Comparison of ENCODE assay signal across 27 mouse cellular contexts in genomic region chr2:77099814-77100213, GRCm38 (mm10).
"Had no signal": no experiment of that assay in that cellular context is flagged by ENCODE, and none has a peak within 500 bp of the region (broad histone marks: within the 10 kb centered on the region; RNA-seq: fewer than 3 reads in every experiment).

No protein-coding gene starts in this region.

- ATAC-seq: forebrain, embryonic 13.5 days; forebrain, embryonic 14.5 days; forebrain, embryonic 15.5 days; forebrain, embryonic 16.5 days; forebrain, postnatal 0 days had no signal

- H3K9me3 ChIP-seq: embryonic facial prominence, embryonic 10.5 days; embryonic facial prominence, embryonic 12.5 days; embryonic facial prominence, embryonic 13.5 days; embryonic facial prominence, embryonic 15.5 days; forebrain, embryonic 10.5 days; forebrain, embryonic 12.5 days; forebrain, embryonic 13.5 days; forebrain, embryonic 15.5 days had no signal

- DNase-seq: cerebellum, adult 2 months; cerebellum, adult 8-10 months; cerebellum, adult 9-10 months; cerebellum, adult 9-11 months; cerebellum, postnatal 10 days; cerebellum, postnatal 14 days; cerebellum, postnatal 25 days; cerebellum, postnatal 36 days; embryo, embryonic 11 days; forebrain, postnatal 0 days; gastrocnemius, adult 2 months; gastrocnemius, postnatal 10 days; gastrocnemius, postnatal 14 days; gastrocnemius, postnatal 25 days; gastrocnemius, postnatal 36 days; heart, adult 18-20 months had no signal

- H3K27ac ChIP-seq: embryonic facial prominence, embryonic 10.5 days; embryonic facial prominence, embryonic 12.5 days; embryonic facial prominence, embryonic 13.5 days; embryonic facial prominence, embryonic 15.5 days; forebrain, embryonic 10.5 days; forebrain, embryonic 12.5 days; forebrain, embryonic 13.5 days; forebrain, embryonic 15.5 days; gastrocnemius, adult 2 months had no signal

- H3K9ac ChIP-seq: embryonic facial prominence, embryonic 12.5 days; embryonic facial prominence, embryonic 13.5 days; embryonic facial prominence, embryonic 15.5 days; forebrain, embryonic 12.5 days; forebrain, embryonic 13.5 days; forebrain, embryonic 15.5 days; forebrain, postnatal 0 days had no signal

- H3K27me3 ChIP-seq: embryonic facial prominence, embryonic 12.5 days; embryonic facial prominence, embryonic 13.5 days; embryonic facial prominence, embryonic 15.5 days; forebrain, embryonic 12.5 days; forebrain, embryonic 13.5 days; forebrain, embryonic 15.5 days had no signal

- H3K4me1 ChIP-seq: embryonic facial prominence, embryonic 10.5 days; embryonic facial prominence, embryonic 12.5 days; embryonic facial prominence, embryonic 13.5 days; embryonic facial prominence, embryonic 15.5 days; forebrain, embryonic 10.5 days; forebrain, embryonic 12.5 days; forebrain, embryonic 13.5 days; forebrain, embryonic 15.5 days had no signal

- H3K36me3 ChIP-seq: embryonic facial prominence, embryonic 10.5 days; embryonic facial prominence, embryonic 12.5 days; embryonic facial prominence, embryonic 13.5 days; embryonic facial prominence, embryonic 15.5 days; forebrain, embryonic 10.5 days; forebrain, embryonic 12.5 days; forebrain, embryonic 15.5 days had no signal

- H3K4me3 ChIP-seq: embryonic facial prominence, embryonic 10.5 days; embryonic facial prominence, embryonic 12.5 days; embryonic facial prominence, embryonic 13.5 days; embryonic facial prominence, embryonic 15.5 days; erythroblast, embryonic 14.5 days; forebrain, embryonic 10.5 days; forebrain, embryonic 12.5 days; forebrain, embryonic 13.5 days; forebrain, embryonic 15.5 days; gastrocnemius, adult 2 months had no signal

- H3K4me2 ChIP-seq: embryonic facial prominence, embryonic 12.5 days; embryonic facial prominence, embryonic 13.5 days; embryonic facial prominence, embryonic 15.5 days; forebrain, embryonic 12.5 days; forebrain, embryonic 13.5 days; forebrain, embryonic 15.5 days had no signal
